Mouse (Mus musculus) MEL (cell line): Measurements from ENCODE around the gene Top1. TPM values are rescaled to one million over a fixed set of nuclear protein-coding genes. Genes with fewer than 3 reads are reported as not detected.

Experiments
- DNase-seq: peaks from one replicate; pipeline ENCODE4 v3.0.0; 2011; ENCODE audit warnings: low read depth, low spot score
- H3K27ac ChIP-seq: 2 replicates; pipeline ENCODE4 v1.5.1; 2012; ENCODE audit warnings: low read depth, mild to moderate bottlenecking, control low read depth, low read length, moderate library complexity; ENCODE audit not compliant: control insufficient read depth
- H3K27me3 ChIP-seq, 2 experiments: fragments of 150-350 bp in 1 of 2; sonication (generic) in 1 of 2; 2 replicates each; pipeline ENCODE4 v1.6.1; 2012; ENCODE audit warnings: low read length in 2 of 2, mild to moderate bottlenecking in 2 of 2, improper control_type of control experiment in 1 of 2, moderate library complexity in 1 of 2; ENCODE audit not compliant: insufficient read depth in 2 of 2, control insufficient read depth in 1 of 2
- H3K36me3 ChIP-seq, 2 experiments: 2 replicates each; pipeline ENCODE4 v1.6.1; 2012 to 2014; ENCODE audit warnings: low read length in 2 of 2, improper control_type of control experiment in 1 of 2, inconsistent platforms in 1 of 2, mild to moderate bottlenecking in 1 of 2; ENCODE audit not compliant: insufficient read depth in 2 of 2, control insufficient read depth in 1 of 2
- H3K4me1 ChIP-seq, 2 experiments: fragments of 150-350 bp in 1 of 2; sonication (generic) in 1 of 2; 2 replicates each; pipeline ENCODE4 v1.6.1; 2012; ENCODE audit warnings: low read length in 2 of 2, improper control_type of control experiment in 1 of 2, mild to moderate bottlenecking in 1 of 2; ENCODE audit not compliant: insufficient read depth in 2 of 2, control insufficient read depth in 1 of 2
- H3K4me3 ChIP-seq, 2 experiments: fragments of 150-350 bp in 1 of 2; sonication (generic) in 1 of 2; 2 replicates each; pipeline ENCODE4 v1.5.1; 2012; ENCODE audit warnings: low read depth in 2 of 2, low read length in 2 of 2, mild to moderate bottlenecking in 2 of 2, moderate library complexity in 2 of 2, control low read depth in 1 of 2, improper control_type of control experiment in 1 of 2; ENCODE audit not compliant: control insufficient read depth in 1 of 2, insufficient read depth in 1 of 2
- H3K79me2 ChIP-seq: 2 replicates; pipeline ENCODE4 v1.6.1; 2012; ENCODE audit warnings: mild to moderate bottlenecking, low read length, moderate library complexity; ENCODE audit not compliant: control insufficient read depth, poor library complexity, insufficient read depth
- H3K9ac ChIP-seq: 2 replicates; pipeline ENCODE4 v1.6.1; 2012; ENCODE audit warnings: low read depth, mild to moderate bottlenecking, control low read depth, low read length, moderate library complexity; ENCODE audit not compliant: control insufficient read depth, poor library complexity, severe bottlenecking
- H3K9me3 ChIP-seq: fragments of 150-350 bp; sonication (generic); replicated peaks from 2 replicates; pipeline ENCODE4 v1.6.1; 2012; ENCODE audit warnings: mild to moderate bottlenecking, low read length, improper control_type of control experiment, moderate library complexity; ENCODE audit not compliant: insufficient read depth
- BHLHE40 ChIP-seq: IDR thresholded peaks from 2 replicates; pipeline ENCODE4 v1.6.1; 2012; ENCODE audit warnings: low read depth, mild to moderate bottlenecking, inconsistent platforms, low read length, improper control_type of control experiment, borderline replicate concordance
- CHD1 ChIP-seq: IDR thresholded peaks from 2 replicates; pipeline ENCODE4 v1.6.1; 2012; ENCODE audit warnings: low read depth, mild to moderate bottlenecking, inconsistent platforms, low read length, improper control_type of control experiment
- CHD2 ChIP-seq: IDR thresholded peaks from 2 replicates; pipeline ENCODE4 v1.6.1; 2011; ENCODE audit warnings: low read length, improper control_type of control experiment
- E2F4 ChIP-seq: IDR thresholded peaks from 2 replicates; pipeline ENCODE4 v1.6.1; 2011; ENCODE audit warnings: low read depth, low read length, improper control_type of control experiment, borderline replicate concordance
- GABPA ChIP-seq: IDR thresholded peaks from 2 replicates; pipeline ENCODE4 v1.6.1; 2012; ENCODE audit warnings: low read depth, mild to moderate bottlenecking, inconsistent platforms, low read length, improper control_type of control experiment, moderate library complexity
- GATA1 ChIP-seq: IDR thresholded peaks from 2 replicates; pipeline ENCODE4 v1.6.1; 2011; ENCODE audit warnings: low read depth, low read length, improper control_type of control experiment
- HCFC1 ChIP-seq: IDR thresholded peaks from 2 replicates; pipeline ENCODE4 v1.6.1; 2012; ENCODE audit warnings: low read depth, mild to moderate bottlenecking, inconsistent platforms, low read length, improper control_type of control experiment, moderate library complexity
- MEF2A ChIP-seq: IDR thresholded peaks from 2 replicates; pipeline ENCODE4 v1.6.1; 2014; ENCODE audit warnings: low read depth, mild to moderate bottlenecking, inconsistent platforms, low read length, improper control_type of control experiment; ENCODE audit not compliant: poor library complexity, insufficient replicate concordance, severe bottlenecking; ENCODE audit errors: extremely low read depth
- NELFE ChIP-seq: IDR thresholded peaks from 2 replicates; pipeline ENCODE4 v1.6.1; 2011; ENCODE audit warnings: low read depth, low read length, improper control_type of control experiment
- NRF1 ChIP-seq: IDR thresholded peaks from 2 replicates; pipeline ENCODE4 v1.6.1; 2014; ENCODE audit warnings: low read depth, mild to moderate bottlenecking, inconsistent platforms, low read length, improper control_type of control experiment, moderate library complexity; ENCODE audit not compliant: poor library complexity, insufficient read depth, severe bottlenecking
- RAD21 ChIP-seq: IDR thresholded peaks from 2 replicates; pipeline ENCODE4 v1.6.1; 2011; ENCODE audit warnings: mild to moderate bottlenecking, low read depth, low read length, improper control_type of control experiment
- RCOR1 ChIP-seq: IDR thresholded peaks from 2 replicates; pipeline ENCODE4 v1.6.1; 2012; ENCODE audit warnings: low read depth, mild to moderate bottlenecking, inconsistent platforms, low read length, improper control_type of control experiment
- TAL1 ChIP-seq: IDR thresholded peaks from 2 replicates; pipeline ENCODE4 v1.6.1; 2012; ENCODE audit warnings: mild to moderate bottlenecking, inconsistent platforms, low read length, moderate library complexity, mixed read lengths
- TBP ChIP-seq: IDR thresholded peaks from 2 replicates; pipeline ENCODE4 v1.8.0; 2011; ENCODE audit warnings: low read depth, low read length, improper control_type of control experiment
- UBTF ChIP-seq: IDR thresholded peaks from 2 replicates; pipeline ENCODE4 v1.6.1; 2012; ENCODE audit warnings: low read depth, mild to moderate bottlenecking, inconsistent platforms, low read length, improper control_type of control experiment, moderate library complexity, borderline replicate concordance; ENCODE audit not compliant: insufficient read depth
- ZC3H11A ChIP-seq: IDR thresholded peaks from 2 replicates; pipeline ENCODE4 v1.6.1; 2012; ENCODE audit warnings: low read depth, mild to moderate bottlenecking, inconsistent platforms, low read length, improper control_type of control experiment
- polyA plus RNA-seq, 2 experiments: library from polyadenylated mRNA; stranded (reverse) in 1 of 2; unstranded in 1 of 2; fragments of >175 nt in 1 of 2; fragments of >200 nt in 1 of 2; gene quantifications; 2 replicates each; pipeline versions ENCODE4 v1.2.1 to v1.2.4; 2012; ENCODE audit warnings: low replicate concordance in 2 of 2, low read depth in 1 of 2; ENCODE audit not compliant: insufficient read length in 2 of 2, insufficient read depth in 1 of 2, missing spikeins in 1 of 2
- total RNA-seq: library from RNA; depleted of rRNA; stranded (reverse); fragments of 300-350 nt; gene quantifications from 2 replicates; pipeline ENCODE4 v1.2.3, GENCODE M21; 2012

The Top1 gene
- total and polyA plus RNA-seq, 3 experiments, result 33.5 to 123 (median 73.3) TPM

DNA sequence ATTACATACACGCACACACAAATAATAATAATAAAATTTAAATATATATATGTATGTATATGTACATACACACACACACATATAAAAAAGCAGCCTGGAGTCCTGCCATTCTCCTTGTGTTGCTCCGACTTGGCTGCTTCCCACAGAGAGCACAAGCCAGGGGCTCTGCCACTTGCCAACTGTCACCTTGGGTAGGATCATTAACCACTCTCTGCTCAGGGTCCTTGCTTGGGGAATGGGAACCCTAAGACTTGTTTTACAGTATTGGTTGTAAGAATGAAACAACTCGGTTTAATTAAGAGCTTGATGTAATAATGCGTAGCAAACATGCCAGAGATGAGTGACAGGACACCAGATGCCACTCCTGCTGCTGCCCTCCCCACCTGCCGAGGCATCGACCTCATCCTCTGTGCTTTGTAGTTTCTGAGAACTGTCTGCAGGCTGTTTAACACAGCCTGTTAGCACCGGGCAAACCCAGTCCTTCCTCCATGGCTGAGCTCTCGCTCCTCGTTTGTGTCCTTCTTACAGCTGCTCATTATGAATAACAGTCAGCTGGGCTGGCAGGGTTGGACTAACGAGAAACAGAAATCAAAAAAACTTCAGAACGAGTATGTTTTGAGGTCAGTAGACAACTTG, 95.0 kb downstream of the Top1 start:
- no peak overlapping the region for H3K27ac ChIP-seq
- H3K4me1 ChIP-seq, result peaks cover 2 to 13% of the 10 kb centered on the region in 2 experiments; a peak in 3 of 4 replicates
- H3K79me2 ChIP-seq, result peaks cover 3% of the 10 kb centered on the region; the same call in 1 of the 2 replicates
- no peak overlapping the region for H3K4me3 ChIP-seq
- H3K9me3 ChIP-seq, result no peaks in the 10 kb centered on the region
- H3K9ac ChIP-seq, result no peak overlapping the region
- TF ChIP-seq TBP (no peak), RAD21 (no peak), CHD2 (no peak), E2F4 (no peak), GABPA (no peak), ZC3H11A (no peak), NELFE (no peak), MEF2A (no peak), UBTF (no peak), BHLHE40 (no peak), RCOR1 (no peak), HCFC1 (no peak)
- peaks cover 0 to 4% of the 10 kb centered on the region in 2 experiments; a peak in 2 of 4 replicates for H3K36me3 ChIP-seq
- DNase-seq, result no peak
- H3K27me3 ChIP-seq, result no peaks in the 10 kb centered on the region

DNA sequence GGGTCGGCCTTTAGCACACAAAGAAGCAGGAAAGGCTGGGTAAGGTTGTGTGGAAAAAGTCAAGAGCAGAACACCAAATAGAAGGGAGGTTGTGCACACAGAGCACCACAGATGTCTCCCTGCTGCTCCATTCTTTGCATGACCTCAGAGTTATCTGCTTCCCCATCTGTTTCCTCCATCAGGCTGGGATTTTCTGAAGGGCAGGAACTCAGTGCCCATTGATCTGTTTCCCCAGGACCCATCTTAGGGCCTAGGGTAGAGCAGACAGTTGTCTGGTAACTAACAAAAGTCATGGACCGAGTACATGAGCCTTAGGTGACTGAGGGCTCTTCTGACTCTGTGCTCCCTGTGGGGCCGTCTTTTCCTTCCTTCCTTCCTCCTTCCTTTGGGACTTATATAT, 95.9 kb downstream of the Top1 start:
- Histone ChIP-seq H3K9ac (no peak overlapping the region), H3K27ac (no peak overlapping the region), H3K79me2 (peaks cover 3% of the 10 kb centered on the region; the same call in 1 of the 2 replicates), H3K4me3 (no peak overlapping the region), H3K4me1 (peaks cover 2 to 18% of the 10 kb centered on the region in 2 experiments; a peak in 3 of 4 replicates), H3K9me3 (no peaks in the 10 kb centered on the region), H3K36me3 (peaks cover 0 to 9% of the 10 kb centered on the region in 2 experiments; a peak in 3 of 4 replicates), H3K27me3 (no peaks in the 10 kb centered on the region)
- no peak for TF ChIP-seq RCOR1
- TF ChIP-seq HCFC1, result no peak
- TF ChIP-seq NRF1, result no peak
- TF ChIP-seq ZC3H11A, result no peak
- no peak for TF ChIP-seq GATA1
- peak; percentile 37; the same call in 1 of the 2 replicates for TF ChIP-seq TAL1
- no peak for TF ChIP-seq CHD1
- DNase-seq, result no peak
